Mouse (Mus musculus): ENCODE data around the gene Cutal.
A peak's percentile ranks its signal among the peaks of the same experiment; 100 is the strongest.

Cutal gene

GRCm38 (mm10) chr2:34920144-34920543 lies 45.9 kb downstream of the Cutal start:
- peak; percentile 73 for DNase-seq

GRCm38 (mm10) chr2:34922729-34923128 lies 48.5 kb downstream of the Cutal start:
- DNase-seq = no peak

- DNase-seq = no peak
Observed at GRCm38 (mm10) chr2:34927320-34927719, 53.1 kb downstream of the Cutal start.

- DNase-seq = no peak
Observed at GRCm38 (mm10) chr2:34937460-34937859, 63.3 kb downstream of the Cutal start.

- DNase-seq = peak; percentile 68
Observed at GRCm38 (mm10) chr2:34938269-34939208, 64.3 kb downstream of the Cutal start.

GRCm38 (mm10) chr2:34940246-34940645 lies 66.0 kb downstream of the Cutal start:
- no peak for DNase-seq

- DNase-seq = no peak
Observed at GRCm38 (mm10) chr2:34941061-34941675, 67.0 kb downstream of the Cutal start.
